Mouse (Mus musculus) c-Kit-negative CD71-positive TER-119-positive erythroid progenitor cells, embryonic 14.5 days (primary cell): ENCODE measurements around the gene Btbd18.

Experiments used
- DNase-seq: peaks from one replicate; pipeline ENCODE4 v3.0.0-alpha.2; 2013; ENCODE audit warnings: low read depth, low spot score

Gene Btbd18

GRCm38 (mm10) chr2:84703497-84703896 lies 44.6 kb downstream of the Btbd18 start:
- no peak for DNase-seq

- DNase-seq = no peak
Observed at GRCm38 (mm10) chr2:84704329-84704728, 45.5 kb downstream of the Btbd18 start.

- no peak for DNase-seq
Observed at GRCm38 (mm10) chr2:84705295-84705694, 46.4 kb downstream of the Btbd18 start.

GRCm38 (mm10) chr2:84707523-84707922 lies 48.6 kb downstream of the Btbd18 start:
- no peak for DNase-seq

GRCm38 (mm10) chr2:84711898-84712297 lies 53.0 kb downstream of the Btbd18 start:
- no peak for DNase-seq

GRCm38 (mm10) chr2:84714422-84714810 lies 55.5 kb downstream of the Btbd18 start:
- DNase-seq = no peak

- peak; percentile 98 for DNase-seq
Observed at GRCm38 (mm10) chr2:84714811-84715561, 56.1 kb downstream of the Btbd18 start, which contains the start of gene Zdhhc5. Zdhhc5 (minus strand) TSS chr2:84715180.

GRCm38 (mm10) chr2:84715562-84716361 lies 56.9 kb downstream of the Btbd18 start:
- peak; percentile 88 for DNase-seq

GRCm38 (mm10) chr2:84716423-84717355 lies 57.8 kb downstream of the Btbd18 start:
- DNase-seq = no peak

- no peak for DNase-seq
Observed at GRCm38 (mm10) chr2:84717357-84717756, 58.5 kb downstream of the Btbd18 start.
